Mouse (Mus musculus) neural tube, embryonic 15.5 days (tissue): Measurements from ENCODE around the gene Rbm44. TPM values are rescaled to one million over a fixed set of nuclear protein-coding genes. Genes with fewer than 3 reads are reported as not detected.

ENCODE experiments used
- ATAC-seq: fragments of 200-750 bp; cut with Nextera tagmentation; 2 replicates; pipeline ENCODE4 v1.8.0; 2017; ENCODE audit warnings: mild to moderate bottlenecking, moderate TSS enrichment, moderate library complexity; ENCODE audit not compliant: low FRiP score
- H3K27ac ChIP-seq: fragments of 300-500 bp; sonication (generic); replicated peaks from 2 replicates; pipeline ENCODE4 v1.5.1; 2015; ENCODE audit warnings: mild to moderate bottlenecking, inconsistent platforms
- H3K27me3 ChIP-seq: fragments of 300-500 bp; sonication (generic); replicated peaks from 2 replicates; pipeline ENCODE4 v1.6.1; 2015; ENCODE audit warnings: inconsistent platforms
- H3K36me3 ChIP-seq: fragments of 300-500 bp; sonication (generic); 2 replicates; pipeline ENCODE4 v1.6.1; 2015; ENCODE audit warnings: inconsistent platforms
- H3K4me1 ChIP-seq: fragments of 300-500 bp; sonication (generic); 2 replicates; pipeline ENCODE4 v1.6.1; 2015; ENCODE audit warnings: inconsistent platforms
- H3K4me2 ChIP-seq: fragments of 300-500 bp; sonication (generic); 2 replicates; pipeline ENCODE4 v1.6.1; 2015; ENCODE audit warnings: inconsistent platforms, mild to moderate bottlenecking, moderate library complexity
- H3K4me3 ChIP-seq: fragments of 300-500 bp; sonication (generic); replicated peaks from 2 replicates; pipeline ENCODE4 v1.5.1; 2015; ENCODE audit warnings: mild to moderate bottlenecking, inconsistent platforms
- H3K9ac ChIP-seq: fragments of 300-500 bp; sonication (generic); replicated peaks from 2 replicates; pipeline ENCODE4 v1.6.1; 2015; ENCODE audit warnings: mild to moderate bottlenecking, inconsistent platforms
- H3K9me3 ChIP-seq: fragments of 300-500 bp; sonication (generic); replicated peaks from 2 replicates; pipeline ENCODE4 v1.6.1; 2016; ENCODE audit warnings: inconsistent platforms
- WGBS: fragments of 180-500 bp; shearing (Covaris S2); methylation state at CpG from one replicate; pipeline ENCODE4 v1.1.7; 2015; ENCODE audit warnings: mixed read lengths; 5-methylcytosine and 5-hydroxymethylcytosine counted together
- polyA plus RNA-seq: library from polyadenylated mRNA; unstranded; fragments of >200 nt; fragmentation: Nextera tagmentation; extraction: Ambion mirVana; gene quantifications from 2 replicates; pipeline ENCODE4 v1.2.1, GENCODE M21; 2015

Rbm44 gene
- polyA plus RNA-seq, 1 experiment from 2014 or later: 0.28 TPM

DNA sequence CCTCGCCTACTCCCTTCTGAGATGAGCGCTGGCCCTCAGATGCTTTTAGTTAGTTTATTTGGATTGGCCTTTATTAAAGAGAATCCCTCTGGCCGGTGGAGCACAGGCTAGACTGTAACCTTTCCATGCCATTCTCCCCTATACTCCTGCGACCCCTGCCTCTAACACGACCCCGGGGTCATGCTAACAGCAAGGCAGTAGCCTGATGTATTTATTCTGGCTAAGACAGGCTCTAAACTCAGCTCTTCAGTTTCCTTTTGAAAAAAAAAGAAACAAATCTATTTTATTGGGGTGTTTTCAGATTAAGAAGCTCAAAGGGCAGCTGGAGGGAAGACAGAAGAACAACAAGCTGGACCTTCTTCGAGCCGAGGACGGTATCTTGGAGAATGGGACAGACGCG lies 22.8 kb upstream of the Rbm44 start:
- no peak overlapping the region for H3K4me2 ChIP-seq
- peaks cover 50% of the 10 kb centered on the region for H3K36me3 ChIP-seq
- no peaks in the 10 kb centered on the region for H3K4me1 ChIP-seq
- H3K27ac ChIP-seq: no peak overlapping the region
- no peak overlapping the region for H3K9ac ChIP-seq
- ATAC-seq: no peak
- H3K27me3 ChIP-seq: no peaks in the 10 kb centered on the region
- no peak overlapping the region for H3K4me3 ChIP-seq
- H3K9me3 ChIP-seq: no peaks in the 10 kb centered on the region
- 87% methylated on average over 11 of the region's 11 CpGs for WGBS

DNA sequence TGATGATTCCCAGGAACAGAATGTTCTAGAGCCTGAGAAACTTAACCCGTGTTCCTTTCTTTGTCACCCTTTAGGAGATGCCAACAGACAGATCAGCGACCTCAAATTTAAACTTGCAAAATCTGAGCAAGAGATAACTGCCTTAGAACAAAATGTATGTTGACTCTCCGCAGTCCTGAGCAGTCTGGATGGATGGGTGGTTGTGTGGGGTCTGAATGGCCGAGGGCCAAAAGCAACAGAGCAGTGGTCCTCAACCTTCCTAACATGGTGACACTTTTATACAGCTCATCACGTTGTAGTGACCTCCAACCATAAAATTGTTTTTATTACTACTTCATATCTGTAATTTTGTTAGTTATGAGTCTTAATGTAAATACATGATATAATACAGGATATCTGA lies 21.9 kb upstream of the Rbm44 start:
- Histone ChIP-seq H3K27me3 (no peaks in the 10 kb centered on the region), H3K4me3 (no peak overlapping the region), H3K9ac (no peak overlapping the region), H3K36me3 (peaks cover 54% of the 10 kb centered on the region), H3K27ac (no peak overlapping the region), H3K4me2 (no peak overlapping the region), H3K9me3 (no peaks in the 10 kb centered on the region), H3K4me1 (no peaks in the 10 kb centered on the region)
- ATAC-seq: no peak
- 95% methylated on average over 5 of the region's 5 CpGs for WGBS

DNA sequence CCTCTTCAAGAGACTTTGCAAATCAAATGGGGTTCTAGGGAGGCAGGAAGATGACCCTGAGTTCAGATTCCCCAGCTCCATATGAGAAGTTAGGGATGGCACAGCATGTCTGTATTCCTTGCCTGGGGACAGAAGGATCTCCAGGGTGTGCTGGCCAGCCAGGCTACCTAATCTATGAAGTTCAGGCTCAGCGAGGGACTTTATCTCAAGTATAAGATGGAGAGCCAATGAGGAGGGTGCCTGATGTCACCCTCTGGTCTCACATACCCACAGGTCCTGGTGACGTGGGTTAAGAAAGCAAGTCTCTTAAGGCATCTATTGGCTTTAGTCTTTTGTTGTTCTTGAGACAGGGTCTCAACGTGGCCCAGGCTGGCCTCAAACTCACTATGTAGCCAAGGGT lies 21.4 kb upstream of the Rbm44 start:
- H3K4me2 ChIP-seq: no peak overlapping the region
- H3K27me3 ChIP-seq: no peaks in the 10 kb centered on the region
- H3K9ac ChIP-seq: no peak overlapping the region
- H3K9me3 ChIP-seq: no peaks in the 10 kb centered on the region
- 92% methylated on average over 3 of the region's 3 CpGs for WGBS
- no peak overlapping the region for H3K27ac ChIP-seq
- H3K36me3 ChIP-seq: peaks cover 59% of the 10 kb centered on the region
- no peak for ATAC-seq
- no peak overlapping the region for H3K4me3 ChIP-seq
- no peaks in the 10 kb centered on the region for H3K4me1 ChIP-seq

DNA sequence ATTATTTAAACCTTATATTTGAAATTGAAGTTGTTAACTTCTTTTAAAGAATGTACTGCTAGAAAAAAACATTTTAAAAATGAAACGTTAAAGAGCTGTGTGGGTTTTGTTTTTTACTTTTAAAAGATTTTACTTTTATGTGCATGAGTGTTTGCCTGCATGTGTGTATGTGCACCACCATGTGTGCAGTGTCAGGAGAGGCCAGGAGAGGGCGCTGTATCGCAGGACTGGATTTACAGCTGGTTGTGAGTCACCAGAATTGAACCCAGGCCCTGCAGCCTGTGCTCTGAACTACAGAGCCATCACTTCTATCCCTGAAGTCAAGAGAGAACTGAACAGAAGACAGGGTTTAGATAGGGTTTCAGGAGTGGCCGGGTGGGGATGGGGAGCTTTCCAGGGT lies 16.0 kb upstream of the Rbm44 start:
- Histone ChIP-seq H3K4me3 (no peak overlapping the region), H3K9me3 (no peaks in the 10 kb centered on the region), H3K27ac (no peak overlapping the region), H3K9ac (no peak overlapping the region), H3K36me3 (peaks cover 46% of the 10 kb centered on the region), H3K4me1 (no peaks in the 10 kb centered on the region), H3K4me2 (no peak overlapping the region), H3K27me3 (no peaks in the 10 kb centered on the region)
- WGBS: 91% methylated on average over 4 of the region's 4 CpGs
- no peak for ATAC-seq

DNA sequence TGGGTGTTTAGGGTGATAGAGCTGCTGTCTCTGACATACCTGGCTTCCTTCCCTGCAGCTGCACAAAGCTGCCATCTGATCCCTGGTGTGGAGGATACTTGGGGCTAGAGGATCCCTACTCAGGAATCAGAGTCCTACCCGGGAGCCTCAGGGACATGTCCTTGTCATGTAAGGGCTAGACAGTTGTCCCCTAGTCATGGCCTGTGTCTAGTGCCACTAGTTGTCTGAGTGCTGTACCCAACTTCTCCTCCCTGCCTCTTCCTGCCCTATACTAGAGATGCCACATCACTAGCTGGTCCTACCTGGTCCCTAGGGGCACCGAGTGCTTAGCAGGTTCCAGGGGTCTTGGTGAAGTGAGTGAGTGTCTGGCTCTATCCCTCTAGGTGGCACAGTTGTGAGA lies 7.9 kb upstream of the Rbm44 start:
- no peaks in the 10 kb centered on the region for H3K4me1 ChIP-seq
- H3K27me3 ChIP-seq: no peaks in the 10 kb centered on the region
- no peak overlapping the region for H3K4me2 ChIP-seq
- no peak for ATAC-seq
- H3K9ac ChIP-seq: no peak overlapping the region
- no peak overlapping the region for H3K4me3 ChIP-seq
- no peak overlapping the region for H3K27ac ChIP-seq
- H3K9me3 ChIP-seq: no peaks in the 10 kb centered on the region
- H3K36me3 ChIP-seq: no peaks in the 10 kb centered on the region
- 84% methylated on average over 2 of the region's 2 CpGs for WGBS

DNA sequence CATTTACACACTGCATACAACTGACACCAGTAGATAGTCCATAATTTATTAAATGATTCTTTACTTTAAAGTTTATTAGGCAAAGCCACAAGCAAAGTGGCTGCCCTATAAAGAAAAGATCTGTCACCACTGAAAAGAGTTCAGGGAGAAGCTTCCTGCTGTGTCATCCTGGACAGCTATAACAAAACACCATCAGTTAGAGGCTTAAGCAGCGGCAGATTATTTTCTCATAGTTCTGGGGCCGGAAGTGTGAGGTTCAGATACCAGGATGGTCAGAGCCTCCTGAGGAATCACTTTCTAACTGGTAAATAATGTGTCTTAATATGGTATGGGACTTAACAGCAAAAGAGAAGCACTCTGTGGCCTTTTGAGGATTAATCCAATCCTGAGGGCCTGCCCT lies 6.6 kb downstream of the Rbm44 start:
- Histone ChIP-seq H3K36me3 (no peaks in the 10 kb centered on the region), H3K4me3 (no peak overlapping the region), H3K9me3 (no peaks in the 10 kb centered on the region), H3K4me1 (no peaks in the 10 kb centered on the region), H3K4me2 (no peak overlapping the region), H3K27ac (no peak overlapping the region), H3K9ac (no peak overlapping the region), H3K27me3 (no peaks in the 10 kb centered on the region)
- 77% methylated on average over 2 of the region's 2 CpGs for WGBS
- ATAC-seq: no peak

DNA sequence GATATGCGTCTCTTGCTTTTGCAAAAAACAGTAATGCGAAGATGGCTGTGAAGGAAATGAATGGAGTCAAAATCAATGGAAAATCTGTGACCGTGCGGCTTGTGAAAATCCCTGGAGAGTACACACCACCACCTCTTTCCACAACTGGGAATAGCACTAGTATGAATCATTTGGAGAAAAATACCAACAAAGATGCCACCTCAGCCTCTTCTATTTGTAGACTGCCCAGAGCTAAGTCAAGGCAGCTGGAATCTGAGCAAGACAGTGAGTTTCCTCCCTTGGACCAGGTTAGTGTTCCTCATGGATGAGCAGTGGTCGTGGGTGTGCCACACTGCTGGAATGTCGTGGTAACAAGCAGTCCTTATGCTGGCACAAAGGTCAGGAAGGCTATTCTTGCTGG lies 21.9 kb downstream of the Rbm44 start:
- ATAC-seq: no peak
- Histone ChIP-seq H3K4me1 (no peaks in the 10 kb centered on the region), H3K27me3 (no peaks in the 10 kb centered on the region), H3K4me3 (no peak overlapping the region), H3K9me3 (no peaks in the 10 kb centered on the region), H3K4me2 (no peak overlapping the region), H3K27ac (no peak overlapping the region), H3K9ac (no peak overlapping the region), H3K36me3 (no peaks in the 10 kb centered on the region)
- 90% methylated on average over 6 of the region's 6 CpGs for WGBS

DNA sequence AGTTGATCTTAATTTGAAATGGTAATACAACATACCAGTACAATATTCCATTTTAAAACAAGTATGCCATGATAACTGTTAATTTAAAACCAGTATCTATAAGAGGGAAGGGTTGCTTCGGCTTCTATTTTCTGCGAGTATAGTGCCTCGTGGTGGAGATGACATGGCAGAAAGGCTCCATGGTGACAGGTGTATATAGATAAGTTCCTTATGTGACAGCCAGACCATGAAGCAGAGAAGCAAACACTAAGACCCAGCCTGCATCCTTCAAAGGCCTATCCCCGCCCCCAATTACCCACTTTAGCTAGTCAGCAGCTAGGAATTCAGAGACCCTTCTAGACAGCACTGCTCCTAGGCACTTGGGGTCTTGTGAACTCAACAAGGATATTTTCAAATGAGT lies 24.3 kb downstream of the Rbm44 start:
- H3K27me3 ChIP-seq: no peaks in the 10 kb centered on the region
- H3K4me1 ChIP-seq: no peaks in the 10 kb centered on the region
- H3K36me3 ChIP-seq: no peaks in the 10 kb centered on the region
- no peaks in the 10 kb centered on the region for H3K9me3 ChIP-seq
- ATAC-seq: no peak
- no peak overlapping the region for H3K4me3 ChIP-seq
- no peak overlapping the region for H3K27ac ChIP-seq
- 89% methylated on average over 4 of the region's 4 CpGs for WGBS
- H3K9ac ChIP-seq: no peak overlapping the region
- no peak overlapping the region for H3K4me2 ChIP-seq

DNA sequence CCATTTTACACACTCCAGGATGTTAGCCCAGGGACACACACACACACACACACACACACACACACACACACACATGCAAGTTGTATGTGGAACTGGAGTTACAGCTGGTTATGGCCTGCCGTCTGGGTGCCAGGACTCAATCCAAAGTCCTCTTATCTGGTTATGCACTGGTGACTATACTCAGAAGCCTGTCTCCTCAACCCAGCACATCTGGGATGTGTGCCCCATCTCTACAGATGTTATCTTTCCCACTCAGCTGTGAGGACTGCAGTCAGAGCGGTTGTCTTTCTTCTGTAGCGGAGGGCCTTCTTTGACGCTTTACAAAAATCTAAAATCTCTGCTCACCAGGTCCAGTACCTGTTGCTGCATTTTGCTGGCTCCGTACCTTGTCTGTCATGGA lies 29.9 kb downstream of the Rbm44 start:
- no peak for ATAC-seq
- Histone ChIP-seq H3K27me3 (peaks cover 8% of the 10 kb centered on the region), H3K4me3 (no peak overlapping the region), H3K4me1 (peaks cover 7% of the 10 kb centered on the region), H3K36me3 (no peaks in the 10 kb centered on the region), H3K27ac (no peak overlapping the region), H3K9me3 (no peaks in the 10 kb centered on the region), H3K9ac (no peak overlapping the region), H3K4me2 (no peak overlapping the region)
- 97% methylated on average over 5 of the region's 5 CpGs for WGBS

DNA sequence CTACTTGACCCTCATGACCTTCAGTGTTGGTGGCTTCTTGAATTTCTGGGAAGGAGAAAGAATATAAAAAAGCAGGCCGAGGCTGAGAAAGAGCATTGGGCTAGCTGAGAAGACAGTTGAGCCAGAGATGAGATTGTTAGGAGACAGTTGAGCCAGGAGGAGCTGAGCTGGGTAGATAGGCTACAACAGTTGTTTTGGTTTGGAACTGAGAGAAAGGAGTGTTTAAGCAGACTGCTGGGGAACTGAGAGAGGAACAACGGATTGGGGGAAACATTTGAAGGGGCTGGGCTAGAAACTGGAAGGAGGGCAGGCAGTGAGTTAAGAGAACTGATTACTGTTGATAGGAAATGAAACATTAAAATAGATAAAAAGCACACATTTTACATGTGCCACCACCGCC lies 31.1 kb downstream of the Rbm44 start:
- Histone ChIP-seq H3K9me3 (no peaks in the 10 kb centered on the region), H3K27me3 (peaks cover 19% of the 10 kb centered on the region), H3K27ac (no peak overlapping the region), H3K9ac (no peak overlapping the region), H3K36me3 (no peaks in the 10 kb centered on the region), H3K4me2 (no peak overlapping the region), H3K4me3 (no peak overlapping the region), H3K4me1 (peaks cover 18% of the 10 kb centered on the region)
- WGBS: 70% methylated on average over 3 of the region's 3 CpGs
- ATAC-seq: no peak

DNA sequence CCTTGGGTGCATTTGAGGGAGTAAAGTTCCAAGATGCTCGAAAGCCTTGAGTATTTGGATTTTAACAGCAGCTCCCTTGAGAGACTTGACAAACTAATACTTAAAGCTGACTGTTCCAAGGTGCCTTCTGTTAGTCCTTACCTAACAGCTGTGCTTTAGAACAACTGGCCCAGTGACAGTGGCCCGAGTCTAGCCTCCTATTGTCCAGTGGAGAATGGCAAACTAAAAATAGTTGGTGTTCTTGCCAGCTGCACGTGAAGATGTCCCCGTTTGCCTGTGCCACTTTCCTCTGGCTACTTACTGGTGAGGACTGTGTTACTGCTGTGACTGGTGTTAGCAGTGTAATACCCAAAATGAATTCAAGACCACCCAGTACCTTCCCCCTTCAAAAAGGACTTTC lies 32.0 kb downstream of the Rbm44 start:
- Histone ChIP-seq H3K36me3 (no peaks in the 10 kb centered on the region), H3K4me3 (no peak overlapping the region), H3K27me3 (peaks cover 19% of the 10 kb centered on the region), H3K4me1 (peaks cover 21% of the 10 kb centered on the region), H3K9me3 (no peaks in the 10 kb centered on the region), H3K4me2 (no peak overlapping the region), H3K9ac (no peak overlapping the region), H3K27ac (no peak overlapping the region)
- 87% methylated on average over 4 of the region's 4 CpGs for WGBS
- no peak for ATAC-seq

DNA sequence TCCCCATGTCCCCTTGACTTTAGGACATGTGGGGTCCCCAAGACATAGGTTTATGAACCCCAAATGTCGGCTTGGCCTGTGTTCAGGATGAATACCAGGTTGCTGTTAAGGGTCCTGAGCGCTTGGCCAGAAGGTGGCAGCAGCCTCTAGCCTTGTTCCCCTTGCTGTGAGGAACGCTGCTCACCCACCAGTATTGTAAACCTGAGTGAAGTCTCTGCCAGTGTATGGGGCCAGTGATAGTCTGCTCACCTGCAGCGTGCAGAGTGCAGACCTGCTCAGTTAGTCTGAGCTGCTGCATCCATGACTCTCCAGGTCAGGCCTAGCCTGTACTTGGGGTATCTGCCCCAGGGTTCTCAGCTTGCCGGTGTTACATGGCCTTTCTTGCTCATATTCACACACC lies 34.2 kb downstream of the Rbm44 start:
- ATAC-seq: peak; percentile 55; the same call in 1 of the 2 replicates
- Histone ChIP-seq H3K36me3 (no peaks in the 10 kb centered on the region), H3K9ac (no peak overlapping the region), H3K4me1 (peaks cover 25% of the 10 kb centered on the region), H3K4me3 (no peak overlapping the region), H3K4me2 (no peak overlapping the region; the same call in 1 of the 2 replicates), H3K27me3 (peaks cover 28% of the 10 kb centered on the region), H3K9me3 (no peaks in the 10 kb centered on the region), H3K27ac (no peak overlapping the region)
- WGBS: 29% methylated on average over 5 of the region's 5 CpGs

DNA sequence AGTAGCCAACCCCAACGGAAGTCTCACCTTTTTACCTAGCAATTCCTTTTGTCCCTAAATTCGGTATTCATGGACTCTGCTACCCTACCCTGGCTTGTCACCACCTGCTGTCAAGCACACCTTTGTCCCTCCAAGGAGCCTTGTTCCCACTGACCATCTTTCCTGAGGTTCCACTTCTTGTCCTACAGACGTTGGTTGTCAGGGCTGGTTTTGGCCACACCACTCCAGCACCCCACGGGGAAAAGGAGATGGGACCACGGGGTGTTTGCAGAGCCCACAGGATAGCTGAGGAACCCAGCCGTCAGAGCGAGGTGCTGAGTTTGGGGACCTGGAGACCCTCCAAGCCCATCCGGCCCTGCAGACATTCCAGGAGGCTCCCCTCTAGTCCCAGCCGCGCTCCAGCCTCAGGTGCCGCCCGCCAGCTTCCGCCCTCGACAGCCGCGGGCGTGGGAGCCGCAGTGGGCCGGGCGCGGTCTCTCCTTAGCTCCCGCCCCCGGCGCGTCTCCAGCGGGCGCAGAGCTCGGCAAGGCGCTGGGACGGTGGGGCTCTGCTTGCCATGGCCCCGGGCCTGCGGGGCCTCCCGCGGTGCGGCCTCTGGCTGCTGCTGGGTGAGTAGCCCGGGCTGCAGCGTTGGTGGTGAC lies 34.8 kb downstream of the Rbm44 start, which contains the start of gene Ramp1:
Ramp1 (plus strand) TSS at position 290 of the 641 bp plus-strand sequence.
- no peak within 1 kb of the TSS for H3K27ac ChIP-seq
- H3K4me2 ChIP-seq: peak within 1 kb of the TSS; percentile 85
- H3K27me3 ChIP-seq: peaks cover 28% of the 10 kb centered on the region
- H3K4me3 ChIP-seq: peak within 1 kb of the TSS; percentile 41
- no peaks in the 10 kb centered on the region for H3K9me3 ChIP-seq
- WGBS: 5% methylated on average over 37 of the region's 37 CpGs
- H3K36me3 ChIP-seq: no peaks in the 10 kb centered on the region
- peak; percentile 55; the same call in 1 of the 2 replicates for ATAC-seq
- H3K4me1 ChIP-seq: peaks cover 25% of the 10 kb centered on the region
- H3K9ac ChIP-seq: peak within 1 kb of the TSS; percentile 42
